Mouse (Mus musculus): ENCODE results near the gene Atg7. TPM values are rescaled to one million over a fixed set of nuclear protein-coding genes. Genes with fewer than 3 reads are reported as not detected.
A peak's percentile ranks its signal among the peaks of the same experiment; 100 is the strongest.

Atg7 gene
- polyA plus RNA-seq, 1 experiment from 2014 or later, result 19.2 TPM

- no peaks in the 10 kb centered on the region for H3K27me3 ChIP-seq (replicated peaks)
- no peaks in the 10 kb centered on the region for H3K9me3 ChIP-seq
- no peak overlapping the region for H3K9ac ChIP-seq
- H3K36me3 ChIP-seq, result 0 out of 2 replicates have a peak, but pooled peaks cover 3% of the 10 kb centered on the region
- no peak for ATAC-seq (ENCODE audit: low FRiP score, low read depth)
- H3K4me3 ChIP-seq, result no peak overlapping the region
- peaks cover 16% of the 10 kb centered on the region for H3K4me1 ChIP-seq
- no peak overlapping the region for H3K4me2 ChIP-seq (replicated peaks)
- WGBS, result 83% methylated on average over 8 of the region's 8 CpGs
- no peak overlapping the region for H3K27ac ChIP-seq
Observed at GRCm38 (mm10) chr6:114719665-114720064, 76.8 kb downstream of the Atg7 start.

- Histone ChIP-seq H3K36me3 (0 out of 2 replicates have a peak, but pooled peaks cover 3% of the 10 kb centered on the region), H3K9ac (no peak overlapping the region), H3K4me2 (replicated peaks) (no peak overlapping the region), H3K27me3 (replicated peaks) (no peaks in the 10 kb centered on the region), H3K9me3 (no peaks in the 10 kb centered on the region), H3K27ac (no peak overlapping the region), H3K4me1 (peaks cover 14% of the 10 kb centered on the region), H3K4me3 (no peak overlapping the region)
- WGBS, result 88% methylated on average over 5 of the region's 5 CpGs
- no peak for ATAC-seq (ENCODE audit: low FRiP score, low read depth)
Observed at GRCm38 (mm10) chr6:114722046-114722445, 79.1 kb downstream of the Atg7 start.

GRCm38 (mm10) chr6:114723925-114724324 is 81.0 kb downstream of the Atg7 start:
- no peak overlapping the region for H3K9ac ChIP-seq
- H3K9me3 ChIP-seq, result no peaks in the 10 kb centered on the region
- no peak overlapping the region for H3K4me3 ChIP-seq
- WGBS, result 27% methylated on average over 9 of the region's 9 CpGs
- H3K27ac ChIP-seq, result no peak overlapping the region
- peaks cover 14% of the 10 kb centered on the region for H3K4me1 ChIP-seq
- ATAC-seq (ENCODE audit: low FRiP score, low read depth), result peak; percentile 29; the same call in 1 of the 2 replicates
- H3K4me2 ChIP-seq (replicated peaks), result no peak overlapping the region
- no peaks in the 10 kb centered on the region for H3K36me3 ChIP-seq
- no peaks in the 10 kb centered on the region for H3K27me3 ChIP-seq (replicated peaks)

DNA sequence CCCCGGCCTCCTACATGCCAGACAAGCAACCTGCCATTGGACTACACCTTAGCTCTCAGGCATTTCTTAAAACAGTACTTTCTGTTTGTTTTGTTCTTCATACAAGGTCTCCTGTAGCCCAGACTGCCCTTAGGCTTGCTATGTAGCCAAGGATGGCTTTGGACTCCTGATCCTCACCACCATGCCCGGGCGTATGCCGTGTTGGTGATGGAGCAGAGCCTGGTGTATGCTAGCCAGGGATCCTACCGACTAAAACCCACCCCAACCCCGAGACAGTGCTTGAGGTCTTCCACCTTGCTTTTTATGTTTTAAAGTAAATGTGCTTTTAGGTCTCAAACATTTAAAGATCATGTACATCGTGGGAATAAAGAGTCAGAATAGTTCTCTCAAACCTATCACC is 81.5 kb downstream of the Atg7 start:
- Histone ChIP-seq H3K4me2 (replicated peaks) (no peak overlapping the region), H3K4me3 (no peak overlapping the region), H3K4me1 (peaks cover 14% of the 10 kb centered on the region), H3K27ac (no peak overlapping the region), H3K9ac (no peak overlapping the region), H3K9me3 (no peaks in the 10 kb centered on the region), H3K27me3 (replicated peaks) (no peaks in the 10 kb centered on the region), H3K36me3 (no peaks in the 10 kb centered on the region)
- 86% methylated on average over 7 of the region's 7 CpGs for WGBS
- ATAC-seq (ENCODE audit: low FRiP score, low read depth), result no peak

GRCm38 (mm10) chr6:114725147-114725575 is 82.3 kb downstream of the Atg7 start:
- Histone ChIP-seq H3K4me1 (peaks cover 14% of the 10 kb centered on the region), H3K27ac (no peak overlapping the region), H3K4me3 (no peak overlapping the region), H3K4me2 (replicated peaks) (no peak overlapping the region), H3K27me3 (replicated peaks) (no peaks in the 10 kb centered on the region), H3K36me3 (no peaks in the 10 kb centered on the region; the same call in 1 of the 2 replicates), H3K9ac (no peak overlapping the region), H3K9me3 (no peaks in the 10 kb centered on the region)
- ATAC-seq (ENCODE audit: low FRiP score, low read depth), result no peak
- WGBS, result 62% methylated on average over 8 of the region's 8 CpGs

DNA sequence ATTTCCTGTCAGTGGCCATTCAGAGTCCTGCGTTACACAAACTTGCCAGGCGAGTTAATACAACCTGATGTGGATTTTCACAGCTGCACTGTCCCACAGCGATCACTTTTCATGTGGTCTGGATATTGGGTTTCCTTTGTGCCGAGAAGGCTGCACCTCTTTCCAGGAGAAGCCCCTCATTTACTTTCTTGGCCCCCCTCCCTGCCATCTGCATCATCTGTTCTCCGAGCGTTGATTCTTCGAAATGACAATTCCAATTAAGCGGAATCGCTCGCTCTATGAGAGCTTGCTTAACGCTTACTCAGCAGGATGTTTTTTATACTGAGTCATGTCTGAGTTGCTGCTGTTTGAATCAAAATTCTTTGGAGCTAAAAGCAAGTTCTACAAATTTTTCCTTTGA is 83.8 kb downstream of the Atg7 start:
- Histone ChIP-seq H3K27ac (no peak overlapping the region), H3K36me3 (no peaks in the 10 kb centered on the region; the same call in 1 of the 2 replicates), H3K9ac (no peak overlapping the region), H3K4me2 (replicated peaks) (no peak overlapping the region), H3K4me3 (no peak overlapping the region), H3K27me3 (replicated peaks) (no peaks in the 10 kb centered on the region), H3K4me1 (peaks cover 14% of the 10 kb centered on the region), H3K9me3 (no peaks in the 10 kb centered on the region)
- WGBS, result 61% methylated on average over 11 of the region's 11 CpGs
- ATAC-seq (ENCODE audit: low FRiP score, low read depth), result no peak

DNA sequence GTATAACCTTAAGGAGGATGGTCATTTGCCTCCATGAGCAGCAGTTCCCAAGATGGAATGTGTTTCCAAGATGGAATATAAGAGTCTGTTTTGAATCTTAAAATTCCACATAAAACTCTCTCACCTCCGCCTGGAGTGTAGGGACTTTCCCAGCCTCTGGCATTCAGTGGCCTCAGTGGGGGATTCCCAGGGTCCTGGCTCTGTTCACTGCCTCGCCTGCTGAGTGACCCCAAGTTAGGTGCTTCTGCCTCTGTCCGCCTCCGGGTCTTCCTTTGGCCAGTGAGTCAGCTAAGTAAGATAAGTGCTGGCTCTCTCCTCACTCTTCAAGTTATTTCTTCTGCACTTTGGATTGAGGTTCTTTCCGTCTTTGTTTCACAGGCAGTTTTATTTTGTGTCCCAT is 90.3 kb downstream of the Atg7 start:
- peaks cover under 1% of the 10 kb centered on the region; the same call in 1 of the 2 replicates for H3K4me1 ChIP-seq
- 75% methylated on average over 5 of the region's 5 CpGs for WGBS
- H3K4me2 ChIP-seq (replicated peaks), result no peak overlapping the region
- no peak for ATAC-seq (ENCODE audit: low FRiP score, low read depth)
- no peaks in the 10 kb centered on the region for H3K9me3 ChIP-seq
- no peak overlapping the region for H3K27ac ChIP-seq
- H3K36me3 ChIP-seq, result no peaks in the 10 kb centered on the region; the same call in 1 of the 2 replicates
- H3K9ac ChIP-seq, result no peak overlapping the region
- no peak overlapping the region for H3K4me3 ChIP-seq
- 0 out of 2 replicates have a peak, but pooled peaks cover 6% of the 10 kb centered on the region for H3K27me3 ChIP-seq (replicated peaks)

DNA sequence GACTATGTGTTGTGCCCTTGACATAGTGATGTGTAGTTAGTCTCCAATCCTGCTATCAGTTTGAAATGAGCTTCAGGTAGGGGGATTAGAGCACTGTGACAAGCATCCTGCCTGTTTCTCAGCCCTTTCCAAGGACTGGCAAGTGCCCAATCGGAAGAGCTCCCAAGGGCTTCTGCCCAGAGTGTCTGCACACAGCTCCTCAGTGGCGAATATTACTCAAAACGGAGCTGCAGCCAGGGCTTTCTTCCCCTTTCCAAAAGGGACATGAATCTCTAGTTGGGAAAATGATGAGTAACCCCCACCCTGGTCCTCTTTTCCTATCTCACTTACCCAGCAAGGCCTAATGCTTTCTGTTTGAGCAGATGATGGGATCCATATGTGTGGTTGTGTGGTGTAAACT is 90.8 kb downstream of the Atg7 start:
- H3K9ac ChIP-seq, result no peak overlapping the region
- H3K4me1 ChIP-seq, result peaks cover 6% of the 10 kb centered on the region; the same call in 1 of the 2 replicates
- H3K27ac ChIP-seq, result no peak overlapping the region
- no peak overlapping the region for H3K4me2 ChIP-seq (replicated peaks)
- 0 out of 2 replicates have a peak, but pooled peaks cover 6% of the 10 kb centered on the region for H3K27me3 ChIP-seq (replicated peaks)
- WGBS, result 89% methylated on average over 3 of the region's 3 CpGs
- H3K9me3 ChIP-seq, result no peaks in the 10 kb centered on the region
- ATAC-seq (ENCODE audit: low FRiP score, low read depth), result no peak
- no peaks in the 10 kb centered on the region; the same call in 1 of the 2 replicates for H3K36me3 ChIP-seq
- H3K4me3 ChIP-seq, result no peak overlapping the region

DNA sequence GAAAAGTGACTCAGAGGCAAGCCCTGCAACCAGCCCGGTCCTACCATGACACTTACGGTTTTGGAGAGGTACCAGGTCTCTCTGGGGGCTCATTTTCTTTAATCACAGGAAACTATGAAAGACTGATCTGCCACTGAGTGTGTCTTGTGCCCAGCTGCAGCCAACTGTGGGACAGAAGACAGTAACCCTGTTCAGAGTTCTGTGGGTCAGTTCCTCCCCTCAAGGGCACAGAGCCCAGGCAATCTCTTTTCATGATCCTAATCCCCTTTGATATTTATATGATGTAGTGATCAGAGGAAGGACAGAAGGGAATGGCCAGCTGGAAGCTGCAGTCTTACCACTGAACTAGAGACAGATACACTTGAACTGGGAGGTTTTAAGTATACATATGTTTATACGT is 92.2 kb downstream of the Atg7 start:
- H3K4me1 ChIP-seq, result peaks cover 6% of the 10 kb centered on the region; the same call in 1 of the 2 replicates
- no peaks in the 10 kb centered on the region for H3K9me3 ChIP-seq
- H3K27ac ChIP-seq, result no peak overlapping the region
- WGBS, result 80% methylated on average over 3 of the region's 3 CpGs
- no peak overlapping the region for H3K4me2 ChIP-seq (replicated peaks)
- H3K4me3 ChIP-seq, result no peak overlapping the region
- ATAC-seq (ENCODE audit: low FRiP score, low read depth), result no peak
- 0 out of 2 replicates have a peak, but pooled peaks cover 6% of the 10 kb centered on the region for H3K27me3 ChIP-seq (replicated peaks)
- H3K9ac ChIP-seq, result no peak overlapping the region
- H3K36me3 ChIP-seq, result no peaks in the 10 kb centered on the region; the same call in 1 of the 2 replicates

GRCm38 (mm10) chr6:114736355-114736754 is 93.5 kb downstream of the Atg7 start:
- Histone ChIP-seq H3K9ac (no peak overlapping the region), H3K4me3 (no peak overlapping the region), H3K4me1 (peaks cover 6% of the 10 kb centered on the region; the same call in 1 of the 2 replicates), H3K36me3 (peaks cover 6% of the 10 kb centered on the region), H3K4me2 (replicated peaks) (no peak overlapping the region), H3K9me3 (no peaks in the 10 kb centered on the region), H3K27ac (no peak overlapping the region), H3K27me3 (replicated peaks) (0 out of 2 replicates have a peak, but pooled peaks cover 6% of the 10 kb centered on the region)
- no peak for ATAC-seq (ENCODE audit: low FRiP score, low read depth)
- 89% methylated on average over 9 of the region's 9 CpGs for WGBS

DNA sequence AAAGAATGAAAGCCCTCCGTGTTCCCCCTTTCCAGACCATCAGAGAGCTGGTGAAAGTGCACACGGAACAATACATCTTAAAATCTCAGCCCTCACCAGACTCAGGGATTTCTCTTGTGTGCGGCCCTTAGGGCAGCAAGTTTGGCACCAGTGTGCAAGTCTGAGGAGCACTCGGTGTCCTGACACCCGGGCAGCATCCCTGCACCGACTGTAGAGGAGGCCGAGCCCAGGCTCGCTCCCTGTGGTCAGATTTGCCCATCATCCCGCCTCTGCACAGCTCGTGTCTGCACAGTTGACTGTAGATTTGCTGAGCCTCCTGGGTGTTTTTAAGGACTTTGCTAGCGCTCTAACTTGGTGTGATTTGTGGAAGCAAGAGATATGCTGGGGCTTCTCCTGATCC is 94.3 kb downstream of the Atg7 start:
- H3K36me3 ChIP-seq, result peaks cover 10% of the 10 kb centered on the region
- H3K9me3 ChIP-seq, result no peaks in the 10 kb centered on the region
- H3K4me2 ChIP-seq (replicated peaks), result no peak overlapping the region
- 80% methylated on average over 11 of the region's 11 CpGs for WGBS
- H3K9ac ChIP-seq, result no peak overlapping the region
- 0 out of 2 replicates have a peak, but pooled peaks cover 6% of the 10 kb centered on the region for H3K27me3 ChIP-seq (replicated peaks)
- H3K4me3 ChIP-seq, result no peak overlapping the region
- no peak for ATAC-seq (ENCODE audit: low FRiP score, low read depth)
- no peak overlapping the region for H3K27ac ChIP-seq
- H3K4me1 ChIP-seq, result peaks cover 6% of the 10 kb centered on the region; the same call in 1 of the 2 replicates

- H3K9me3 ChIP-seq, result no peaks in the 10 kb centered on the region
- peak overlapping the region; percentile 66 for H3K9ac ChIP-seq
- H3K36me3 ChIP-seq, result peaks cover 10% of the 10 kb centered on the region
- peak; percentile 53 for ATAC-seq (ENCODE audit: low FRiP score, low read depth)
- peaks cover 6% of the 10 kb centered on the region; the same call in 1 of the 2 replicates for H3K4me1 ChIP-seq
- peak overlapping the region; percentile 70 for H3K4me2 ChIP-seq (replicated peaks)
- 0 out of 2 replicates have a peak, but pooled peaks cover 6% of the 10 kb centered on the region for H3K27me3 ChIP-seq (replicated peaks)
- no peak overlapping the region for H3K27ac ChIP-seq
- 13% methylated on average over 46 of the region's 46 CpGs for WGBS
- peak overlapping the region; percentile 38 for H3K4me3 ChIP-seq
Observed at GRCm38 (mm10) chr6:114737931-114738759, 95.2 kb downstream of the Atg7 start.

Data from neural tube, embryonic 12.5 days (tissue).